Mouse (Mus musculus) CH12.LX (cell line): Measurements from ENCODE around the gene Knl1. TPM values are rescaled to one million over a fixed set of nuclear protein-coding genes. Genes with fewer than 3 reads are reported as not detected.

Source experiments
- DNase-seq: peaks from one replicate; pipeline ENCODE4 v3.0.0-alpha.2; 2013; ENCODE audit errors: extremely low read depth
- H3K27ac ChIP-seq: 2 replicates; pipeline ENCODE4 v1.5.1; 2012; ENCODE audit warnings: low read depth, mild to moderate bottlenecking, control low read depth, moderate library complexity; ENCODE audit not compliant: insufficient read depth
- H3K27me3 ChIP-seq: replicated peaks from 2 replicates; pipeline ENCODE3; 2012; ENCODE audit warnings: inconsistent platforms
- H3K36me3 ChIP-seq, 2 experiments: replicated peaks in 1 of 2; 2 replicates each; pipeline versions ENCODE3 to v1.6.1; 2012; ENCODE audit warnings: inconsistent platforms in 1 of 2, low read length in 1 of 2, mild to moderate bottlenecking in 1 of 2, mixed read lengths in 1 of 2, moderate library complexity in 1 of 2; ENCODE audit not compliant: control insufficient read depth in 1 of 2, insufficient read depth in 1 of 2
- H3K4me1 ChIP-seq, 2 experiments: 2 replicates each; pipeline ENCODE4 v1.6.1; 2012; ENCODE audit warnings: inconsistent platforms in 1 of 2, moderate library complexity in 1 of 2; ENCODE audit not compliant: insufficient read depth in 2 of 2, control insufficient read depth in 1 of 2
- H3K4me2 ChIP-seq: 2 replicates; pipeline ENCODE4 v1.6.1; 2012; ENCODE audit warnings: low read depth, mild to moderate bottlenecking, control low read depth; ENCODE audit not compliant: poor library complexity, insufficient read depth, severe bottlenecking
- H3K4me3 ChIP-seq, 3 experiments: fragments of 150-350 bp in 1 of 3; sonication (generic) in 1 of 3; replicated peaks in 1 of 3; 2 replicates each; pipeline versions ENCODE3 to v1.5.1; 2011 to 2012; ENCODE audit warnings: low read depth in 2 of 3, low read length in 2 of 3, mild to moderate bottlenecking in 2 of 3, moderate library complexity in 2 of 3, control low read depth in 1 of 3, improper control_type of control experiment in 1 of 3, inconsistent platforms in 1 of 3, mixed read lengths in 1 of 3; ENCODE audit not compliant: poor library complexity in 1 of 3
- H3K79me2 ChIP-seq: replicated peaks from 2 replicates; pipeline ENCODE4 v1.6.1; 2012; ENCODE audit warnings: mild to moderate bottlenecking, moderate library complexity; ENCODE audit not compliant: control insufficient read depth, poor library complexity, insufficient read depth, severe bottlenecking; ENCODE audit errors: extremely low read depth
- H3K9ac ChIP-seq: 2 replicates; pipeline ENCODE4 v1.6.1; 2012; ENCODE audit warnings: low read depth, mild to moderate bottlenecking, control low read depth, moderate library complexity; ENCODE audit not compliant: insufficient read depth
- H3K9me3 ChIP-seq: replicated peaks from 2 replicates; pipeline ENCODE3; 2012; ENCODE audit warnings: low read length, inconsistent platforms, mixed read lengths
- CHD1 ChIP-seq: IDR thresholded peaks from 2 replicates; pipeline ENCODE4 v1.6.1; 2012; ENCODE audit warnings: low read depth, low read length, improper control_type of control experiment, inconsistent platforms
- CHD2 ChIP-seq: IDR thresholded peaks from 2 replicates; pipeline ENCODE4 v1.6.1; 2011; ENCODE audit warnings: low read length, improper control_type of control experiment
- ETS1 ChIP-seq: conservative IDR thresholded peaks from 2 replicates; pipeline ENCODE4 v1.6.1; 2012; ENCODE audit warnings: low read depth, mild to moderate bottlenecking, inconsistent platforms, low read length, improper control_type of control experiment, moderate library complexity
- GABPA ChIP-seq: IDR thresholded peaks from 2 replicates; pipeline ENCODE4 v1.6.1; 2012; ENCODE audit warnings: low read depth, low read length, improper control_type of control experiment, inconsistent platforms; ENCODE audit not compliant: insufficient replicate concordance
- JUN ChIP-seq: IDR thresholded peaks from 2 replicates; pipeline ENCODE4 v1.6.1; 2011; ENCODE audit warnings: low read depth, mild to moderate bottlenecking, low read length, improper control_type of control experiment, moderate library complexity; ENCODE audit not compliant: insufficient read depth
- KAT2A ChIP-seq: IDR thresholded peaks from 2 replicates; pipeline ENCODE4 v1.6.1; 2012; ENCODE audit warnings: low read length, improper control_type of control experiment, inconsistent platforms; ENCODE audit not compliant: insufficient replicate concordance
- MAZ ChIP-seq: IDR thresholded peaks from 2 replicates; pipeline ENCODE4 v1.6.1; 2012; ENCODE audit warnings: low read depth, mild to moderate bottlenecking, inconsistent platforms, low read length, improper control_type of control experiment, moderate library complexity
- NELFE ChIP-seq: IDR thresholded peaks from 2 replicates; pipeline ENCODE4 v1.6.1; 2011; ENCODE audit warnings: low read depth, low read length, improper control_type of control experiment
- PAX5 ChIP-seq: IDR thresholded peaks from 2 replicates; pipeline ENCODE4 v1.6.1; 2012; ENCODE audit warnings: low read length, inconsistent platforms, mixed read lengths
- POLR2A ChIP-seq: IDR thresholded peaks from 2 replicates; pipeline ENCODE4 v1.6.1; 2011; ENCODE audit warnings: low read depth, mild to moderate bottlenecking, improper control_type of control experiment, low read length
- POLR2AphosphoS2 ChIP-seq: IDR thresholded peaks from 2 replicates; pipeline ENCODE4 v1.6.1; 2011; ENCODE audit warnings: low read depth, low read length, improper control_type of control experiment
- RCOR1 ChIP-seq: conservative IDR thresholded peaks from 2 replicates; pipeline ENCODE4 v1.6.1; 2012; ENCODE audit warnings: low read depth, mild to moderate bottlenecking, inconsistent platforms, low read length, improper control_type of control experiment
- SMC3 ChIP-seq: IDR thresholded peaks from 2 replicates; pipeline ENCODE4 v1.6.1; 2011; ENCODE audit warnings: low read depth, low read length, improper control_type of control experiment
- UBTF ChIP-seq: IDR thresholded peaks from 2 replicates; pipeline ENCODE4 v1.6.1; 2012; ENCODE audit warnings: low read depth, mild to moderate bottlenecking, inconsistent platforms, low read length, improper control_type of control experiment, moderate library complexity
- ZKSCAN1 ChIP-seq: IDR thresholded peaks from 2 replicates; pipeline ENCODE4 v1.6.1; 2012; ENCODE audit warnings: low read depth, inconsistent platforms, low read length, improper control_type of control experiment, borderline replicate concordance
- dilution Hi-C: fragments of 300-500 bp; cut with MboI; formaldehyde crosslinking; loops from 2 replicates; pipeline ENCODE4 v1.14.3; 2020; ENCODE audit warnings: low sequenced_read_pairs; ENCODE audit not compliant: extremely low pct_unique_long_range_greater_than_20kb, extremely low pct_ligation_motif_present
- in situ Hi-C: fragments of 300-500 bp; cut with MboI; formaldehyde crosslinking; loops from 3 replicates; pipeline ENCODE4 v1.14.3; 2019; ENCODE audit warnings: low sequenced_read_pairs, low pct_ligation_motif_present, low pct_unique_long_range_greater_than_20kb, mixed read lengths
- polyA plus RNA-seq: library from polyadenylated mRNA; unstranded; fragments of >175 nt; gene quantifications from 2 replicates; pipeline ENCODE4 v1.2.1, GENCODE M21; 2012; ENCODE audit warnings: low read depth; ENCODE audit not compliant: insufficient read length
- total RNA-seq, 2 experiments: library from RNA; depleted of rRNA; stranded (reverse); fragments of 300-350 nt in 1 of 2; fragments of >200 nt in 1 of 2; gene quantifications; 2 replicates each; pipeline ENCODE4 v1.2.3; 2012 to 2014

Knl1 gene
- total and polyA plus RNA-seq, 3 experiments = 13.7 to 23.8 (median 19.9) TPM

DNA sequence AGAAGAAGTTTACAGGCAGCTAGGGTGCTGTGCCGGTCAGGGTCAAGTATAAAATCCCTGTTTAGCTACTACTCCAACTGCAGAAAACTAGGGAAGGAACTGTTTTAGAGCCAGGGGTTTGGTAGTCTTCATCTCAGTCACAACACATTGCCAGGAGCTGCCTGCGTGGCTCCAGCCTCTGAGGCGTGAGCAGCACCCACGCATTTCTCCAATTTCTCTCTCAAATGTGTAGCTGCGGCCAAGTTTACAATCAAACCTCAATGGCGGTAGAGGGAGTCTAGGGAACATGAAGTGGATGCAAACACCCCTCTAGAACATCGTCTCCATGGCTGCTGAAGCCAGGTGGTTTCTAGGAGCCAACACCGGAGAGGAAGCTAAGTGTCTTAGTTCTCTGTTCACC, 100.9 kb downstream of the Knl1 start:
- Histone ChIP-seq H3K4me2 (no peak overlapping the region), H3K79me2 (no peaks in the 10 kb centered on the region), H3K4me1 (no peaks in the 10 kb centered on the region), H3K9ac (no peak overlapping the region), H3K9me3 (peaks cover 9% of the 10 kb centered on the region), H3K4me3 (no peak overlapping the region), H3K27me3 (no peaks in the 10 kb centered on the region), H3K27ac (no peak overlapping the region), H3K36me3 (peaks cover 81 to 95% of the 10 kb centered on the region in 2 experiments)
- DNase-seq = no peak
- in situ Hi-C loops (loop anchor here (10.0 kb wide), 1 partner anchor 47 kb away; no protein-coding TSS in a partner anchor), dilution Hi-C loops (no loop called here)
- no peak for TF ChIP-seq ETS1
- TF ChIP-seq CHD2 = no peak
- TF ChIP-seq JUN = no peak
- no peak for TF ChIP-seq RCOR1
- no peak for TF ChIP-seq MAZ
- no peak for TF ChIP-seq KAT2A
- no peak for TF ChIP-seq POLR2AphosphoS2
- no peak for TF ChIP-seq PAX5

DNA sequence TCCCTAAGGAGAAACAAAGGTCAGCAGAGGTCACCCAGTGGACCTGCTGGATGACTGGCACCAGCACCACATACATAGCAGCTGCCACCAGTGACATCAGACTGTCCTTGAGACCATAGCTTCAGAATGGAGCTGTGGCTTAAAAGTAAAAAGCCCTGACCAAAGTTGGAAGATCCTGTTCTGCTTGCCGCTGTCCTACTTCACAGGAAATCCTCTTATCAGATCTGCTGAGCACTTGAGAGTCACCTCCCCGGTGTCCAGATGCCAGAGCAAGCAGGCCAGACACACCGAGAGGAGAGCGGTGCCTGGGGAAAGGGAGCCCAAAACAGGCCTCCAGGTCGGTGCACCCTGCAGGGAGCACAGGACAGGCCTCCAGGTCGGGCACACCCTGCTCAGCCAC, 105.3 kb downstream of the Knl1 start:
- Histone ChIP-seq H3K36me3 (peaks cover 60 to 76% of the 10 kb centered on the region in 2 experiments), H3K4me1 (peaks cover 3 to 10% of the 10 kb centered on the region in 2 experiments; a peak in 3 of 4 replicates), H3K27ac (no peak overlapping the region)

DNA sequence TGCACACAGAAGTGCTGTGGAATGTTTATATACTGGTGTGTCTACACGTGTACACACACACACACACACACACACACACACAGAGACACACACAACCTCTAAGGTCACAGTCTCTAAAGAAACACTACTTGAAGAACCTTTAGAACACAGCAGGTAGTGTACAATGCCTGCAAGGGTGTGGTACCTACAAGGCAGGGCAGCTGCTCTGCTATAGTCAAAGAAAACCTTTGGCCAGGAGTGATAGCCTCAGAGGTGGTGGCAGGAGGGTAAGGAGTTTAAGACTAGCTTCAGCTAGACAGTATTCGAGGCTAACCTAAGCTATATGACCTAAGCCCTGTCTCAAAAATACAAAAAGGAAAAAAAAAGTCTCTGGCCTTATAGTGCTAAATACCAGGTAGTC, 107.8 kb downstream of the Knl1 start:
- TF ChIP-seq UBTF (no peak), ZKSCAN1 (no peak), GABPA (no peak)
- TF ChIP-seq, all 38 proteins: peak for 0
- dilution Hi-C loops = no loop called here
- Histone ChIP-seq H3K27me3 (peaks cover 1% of the 10 kb centered on the region), H3K9ac (no peak overlapping the region), H3K9me3 (no peaks in the 10 kb centered on the region), H3K4me2 (no peak overlapping the region), H3K36me3 (peaks cover 36 to 51% of the 10 kb centered on the region in 2 experiments), H3K79me2 (peaks cover 21% of the 10 kb centered on the region), H3K27ac (no peak overlapping the region), H3K4me3 (no peak overlapping the region), H3K4me1 (peaks cover 3 to 10% of the 10 kb centered on the region in 2 experiments; a peak in 3 of 4 replicates)
- in situ Hi-C loops = no loop called here
- DNase-seq = no peak

More for the DNA sequence above, 105.3 kb downstream of the Knl1 start:
- Histone ChIP-seq H3K9me3 (no peaks in the 10 kb centered on the region), H3K4me2 (no peak overlapping the region), H3K4me3 (no peak overlapping the region), H3K79me2 (peaks cover 21% of the 10 kb centered on the region), H3K27me3 (no peaks in the 10 kb centered on the region), H3K9ac (no peak overlapping the region)
- dilution Hi-C loops = no loop called here
- TF ChIP-seq POLR2A (no peak), NELFE (no peak), CHD1 (no peak), GABPA (no peak), SMC3 (no peak)
- in situ Hi-C loops = no loop called here
- no peak for DNase-seq

Other genes with a start within 250 kb of the Knl1 start
- 72.9 and 82.1 TPM in 2 replicates for gene Knstrn, start 233.1 kb upstream of the Knl1 start, total RNA-seq (2012; rRNA removed)
- 72.9 and 76.6 TPM in 2 replicates for gene Knstrn, start 233.1 kb upstream of the Knl1 start, total RNA-seq (2014; rRNA removed)
- 97.2 and 108 TPM in 2 replicates for gene Knstrn, start 233.1 kb upstream of the Knl1 start, polyA plus RNA-seq
- gene Ivd, start 185.2 kb upstream of the Knl1 start, total RNA-seq (2012; rRNA removed) = 28.4 and 29.3 TPM in 2 replicates
- 25.5 and 30.0 TPM in 2 replicates for gene Ivd, start 185.2 kb upstream of the Knl1 start, total RNA-seq (2014; rRNA removed)
- 27.6 and 34.5 TPM in 2 replicates for gene Ivd, start 185.2 kb upstream of the Knl1 start, polyA plus RNA-seq
- gene Bahd1, start 146.7 kb upstream of the Knl1 start, total RNA-seq (2012; rRNA removed) = 28.7 and 32.1 TPM in 2 replicates
- 14.1 and 15.3 TPM in 2 replicates for gene Bahd1, start 146.7 kb upstream of the Knl1 start, total RNA-seq (2014; rRNA removed)
- 37.5 and 37.8 TPM in 2 replicates for gene Bahd1, start 146.7 kb upstream of the Knl1 start, polyA plus RNA-seq
- gene Chst14, start 120.6 kb upstream of the Knl1 start, total RNA-seq (2012; rRNA removed) = 4.4 and 5.1 TPM in 2 replicates
- gene Chst14, start 120.6 kb upstream of the Knl1 start, total RNA-seq (2014; rRNA removed) = 3.1 and 4.7 TPM in 2 replicates
- gene Chst14, start 120.6 kb upstream of the Knl1 start, polyA plus RNA-seq = 6.7 and 8.4 TPM in 2 replicates
- gene Ccdc32, start 17.7 kb upstream of the Knl1 start, total RNA-seq (2012; rRNA removed) = 11.7 and 13.9 TPM in 2 replicates
- 17.6 and 18.3 TPM in 2 replicates for gene Ccdc32, start 17.7 kb upstream of the Knl1 start, total RNA-seq (2014; rRNA removed)
- gene Ccdc32, start 17.7 kb upstream of the Knl1 start, polyA plus RNA-seq = 11.5 and 11.8 TPM in 2 replicates
- 14.7 and 14.8 TPM in 2 replicates for gene Rpusd2, start 12.3 kb upstream of the Knl1 start, total RNA-seq (2012; rRNA removed)
- gene Rpusd2, start 12.3 kb upstream of the Knl1 start, total RNA-seq (2014; rRNA removed) = 9.3 and 10.7 TPM in 2 replicates
- gene Rpusd2, start 12.3 kb upstream of the Knl1 start, polyA plus RNA-seq = 12.3 and 13.7 TPM in 2 replicates
- 40.5 and 45.0 TPM in 2 replicates for gene Rad51, start 65.7 kb downstream of the Knl1 start, total RNA-seq (2012; rRNA removed)
- gene Rad51, start 65.7 kb downstream of the Knl1 start, total RNA-seq (2014; rRNA removed) = 16.1 and 18.6 TPM in 2 replicates
- 87.5 and 109 TPM in 2 replicates for gene Rad51, start 65.7 kb downstream of the Knl1 start, polyA plus RNA-seq
- 49.9 and 52.0 TPM in 2 replicates for gene Rmdn3, start 109.9 kb downstream of the Knl1 start, total RNA-seq (2012; rRNA removed)
- 59.1 and 61.2 TPM in 2 replicates for gene Rmdn3, start 109.9 kb downstream of the Knl1 start, total RNA-seq (2014; rRNA removed)
- gene Rmdn3, start 109.9 kb downstream of the Knl1 start, polyA plus RNA-seq = 41.8 and 48.1 TPM in 2 replicates
- gene Gchfr, start 120.7 kb downstream of the Knl1 start, total RNA-seq (2012; rRNA removed) = 9.5 and 18.2 TPM in 2 replicates
- 0.93 and 1.8 TPM in 2 replicates for gene Gchfr, start 120.7 kb downstream of the Knl1 start, total RNA-seq (2014; rRNA removed)
- gene Gchfr, start 120.7 kb downstream of the Knl1 start, polyA plus RNA-seq = 1.1 and 2.7 TPM in 2 replicates
- 4.7 and 9.2 TPM in 2 replicates for gene Gm14137, start 127.4 kb downstream of the Knl1 start, total RNA-seq (2012; rRNA removed)
- 2.3 and 2.6 TPM in 2 replicates for gene Gm14137, start 127.4 kb downstream of the Knl1 start, total RNA-seq (2014; rRNA removed)
- gene Gm14137, start 127.4 kb downstream of the Knl1 start, polyA plus RNA-seq = 3.3 and 3.4 TPM in 2 replicates
- 38.2 and 38.7 TPM in 2 replicates for gene Zfyve19, start 161.5 kb downstream of the Knl1 start, total RNA-seq (2012; rRNA removed)
- 25.6 and 28.0 TPM in 2 replicates for gene Zfyve19, start 161.5 kb downstream of the Knl1 start, total RNA-seq (2014; rRNA removed)
- gene Zfyve19, start 161.5 kb downstream of the Knl1 start, polyA plus RNA-seq = 39.9 and 45.2 TPM in 2 replicates
- gene Dnajc17, start 161.7 kb downstream of the Knl1 start, total RNA-seq (2012; rRNA removed) = 15.3 and 18.2 TPM in 2 replicates
- 19.6 and 19.8 TPM in 2 replicates for gene Dnajc17, start 161.7 kb downstream of the Knl1 start, total RNA-seq (2014; rRNA removed)
- gene Dnajc17, start 161.7 kb downstream of the Knl1 start, polyA plus RNA-seq = 22.9 and 26.3 TPM in 2 replicates
- gene Ppp1r14d, start 182.8 kb downstream of the Knl1 start, total RNA-seq (2012; rRNA removed) = not detected in 2 replicates
- gene Ppp1r14d, start 182.8 kb downstream of the Knl1 start, total RNA-seq (2014; rRNA removed) = not detected in 2 replicates
- not detected in 2 replicates for gene Ppp1r14d, start 182.8 kb downstream of the Knl1 start, polyA plus RNA-seq
- not detected in 2 replicates for gene Spint1, start 190.2 kb downstream of the Knl1 start, total RNA-seq (2012; rRNA removed)
- gene Spint1, start 190.2 kb downstream of the Knl1 start, total RNA-seq (2014; rRNA removed) = not detected in 2 replicates
- gene Spint1, start 190.2 kb downstream of the Knl1 start, polyA plus RNA-seq = not detected in 2 replicates
- gene Rhov, start 224.2 kb downstream of the Knl1 start, total RNA-seq (2012; rRNA removed) = 0.08 and 0.17 TPM in 2 replicates
- gene Rhov, start 224.2 kb downstream of the Knl1 start, total RNA-seq (2014; rRNA removed) = not detected in 2 replicates
- not detected in 2 replicates for gene Rhov, start 224.2 kb downstream of the Knl1 start, polyA plus RNA-seq
- gene Vps18, start 241.6 kb downstream of the Knl1 start, total RNA-seq (2012; rRNA removed) = 14.8 and 15.4 TPM in 2 replicates
- 7.4 and 8.7 TPM in 2 replicates for gene Vps18, start 241.6 kb downstream of the Knl1 start, total RNA-seq (2014; rRNA removed)
- 15.8 and 17.9 TPM in 2 replicates for gene Vps18, start 241.6 kb downstream of the Knl1 start, polyA plus RNA-seq